Mouse (Mus musculus) spleen, adult 2 months (tissue): Measurements from ENCODE around the gene Opn4.

ENCODE experiments used
- CTCF ChIP-seq: fragments of 200-500 bp; IDR thresholded peaks from 2 replicates; pipeline ENCODE4 v1.5.1; 2011; ENCODE audit warnings: mild to moderate bottlenecking, inconsistent platforms; ENCODE audit not compliant: insufficient read depth, insufficient read length, insufficient replicate concordance; ENCODE audit errors: extremely low read depth
- POLR2A ChIP-seq: fragments of 200-500 bp; IDR thresholded peaks from 2 replicates; pipeline ENCODE4 v1.6.1; 2011; ENCODE audit warnings: low read depth, low read length, inconsistent platforms

DNA sequence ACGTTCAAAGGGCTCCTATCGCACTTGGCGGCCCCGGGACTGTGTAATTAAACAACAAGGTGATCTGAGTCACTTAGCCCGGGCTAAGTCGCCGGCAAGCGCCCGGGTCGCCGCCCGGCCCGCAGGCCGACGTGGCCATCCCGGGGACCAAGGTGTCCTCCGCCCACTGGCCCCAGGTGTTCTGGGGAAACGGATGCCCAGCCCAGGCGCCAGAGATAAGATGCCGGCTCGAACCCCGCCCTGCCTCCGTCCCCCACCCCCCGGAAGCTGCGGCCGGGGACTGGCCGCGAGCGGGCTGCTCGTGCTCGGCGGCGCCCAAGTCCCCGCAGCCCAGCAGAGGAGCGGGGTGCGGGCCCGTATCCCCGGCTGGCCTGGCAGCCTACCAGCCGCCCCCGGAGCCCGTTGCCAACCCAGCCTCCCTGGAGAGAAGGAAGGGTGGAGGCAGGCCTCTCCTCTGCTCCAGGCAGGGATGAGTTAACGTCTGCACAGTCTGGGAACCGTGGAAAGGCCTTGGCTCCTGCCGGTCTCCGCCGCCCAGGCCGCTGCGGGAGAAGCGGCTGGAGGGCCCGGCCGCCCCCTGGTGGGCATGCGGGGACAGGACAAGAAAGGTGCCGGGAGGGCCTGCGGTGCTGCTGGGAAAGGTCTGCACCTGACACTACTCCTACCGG, 50.8 kb downstream of the Opn4 start:
- TF ChIP-seq CTCF (peak; percentile 67; the same call in 1 of the 2 replicates), POLR2A (no peak)
